Mouse (Mus musculus) heart, embryonic 11.5 days (tissue): ENCODE data around the gene Vmn1r209. TPM values are rescaled to one million over a fixed set of nuclear protein-coding genes. Genes with fewer than 3 reads are reported as not detected.
"Not testable (repeated sequence)": the region's sequence is repeated elsewhere in the genome, so short reads cannot be mapped to it uniquely, and the experiment has no call there.

ENCODE experiments used
- ATAC-seq: fragments of 200-750 bp; cut with Nextera tagmentation; replicated peaks from 2 replicates; pipeline ENCODE4 v1.8.0; 2017; ENCODE audit warnings: moderate library complexity; ENCODE audit not compliant: insufficient number of reproducible peaks, low FRiP score, low TSS enrichment
- H3K27ac ChIP-seq: fragments of 300-500 bp; sonication (generic); 2 replicates; pipeline ENCODE4 v1.5.1; 2014; ENCODE audit warnings: mild to moderate bottlenecking, low read depth, low read length
- H3K27me3 ChIP-seq: fragments of 300-500 bp; sonication (generic); 2 replicates; pipeline ENCODE4 v1.6.1; 2014; ENCODE audit warnings: mild to moderate bottlenecking, low read length, mixed read lengths; ENCODE audit not compliant: control insufficient read depth, insufficient read depth
- H3K36me3 ChIP-seq: fragments of 300-500 bp; sonication (generic); 2 replicates; pipeline ENCODE4 v1.6.1; 2014; ENCODE audit warnings: mild to moderate bottlenecking, low read length, moderate library complexity, mixed read lengths; ENCODE audit not compliant: control insufficient read depth, insufficient read depth
- H3K4me1 ChIP-seq: fragments of 300-500 bp; sonication (generic); 2 replicates; pipeline ENCODE4 v1.6.1; 2014; ENCODE audit warnings: low read length; ENCODE audit not compliant: control insufficient read depth, insufficient read depth
- H3K4me2 ChIP-seq: fragments of 300-500 bp; sonication (generic); 2 replicates; pipeline ENCODE4 v1.6.1; 2014; ENCODE audit warnings: mild to moderate bottlenecking, moderate library complexity
- H3K4me3 ChIP-seq: fragments of 300-500 bp; sonication (generic); 2 replicates; pipeline ENCODE4 v1.5.1; 2014; ENCODE audit warnings: low read depth, low read length
- H3K9ac ChIP-seq: fragments of 300-500 bp; sonication (generic); 2 replicates; pipeline ENCODE4 v1.6.1; 2014; ENCODE audit warnings: mild to moderate bottlenecking, low read depth, low read length, moderate library complexity
- H3K9me3 ChIP-seq: fragments of 300-500 bp; sonication (generic); replicated peaks from 2 replicates; pipeline ENCODE4 v1.6.1; 2016; ENCODE audit warnings: low read length; ENCODE audit not compliant: control insufficient read depth
- WGBS: fragments of 180-500 bp; shearing (Covaris S2); extraction: QIAGEN DNeasy Blood & Tissue Kit; methylation state at CpG from one replicate; pipeline ENCODE4 v1.1.7; 2014; ENCODE audit not compliant: insufficient replicate concordance; 5-methylcytosine and 5-hydroxymethylcytosine counted together
- polyA plus RNA-seq: library from polyadenylated mRNA; unstranded; fragments of >200 nt; fragmentation: Nextera tagmentation; extraction: Ambion mirVana; gene quantifications from 2 replicates; pipeline ENCODE4 v1.2.1, GENCODE M21; 2014

The Vmn1r209 gene
- polyA plus RNA-seq, 1 experiment from 2014 or later = not detected

DNA sequence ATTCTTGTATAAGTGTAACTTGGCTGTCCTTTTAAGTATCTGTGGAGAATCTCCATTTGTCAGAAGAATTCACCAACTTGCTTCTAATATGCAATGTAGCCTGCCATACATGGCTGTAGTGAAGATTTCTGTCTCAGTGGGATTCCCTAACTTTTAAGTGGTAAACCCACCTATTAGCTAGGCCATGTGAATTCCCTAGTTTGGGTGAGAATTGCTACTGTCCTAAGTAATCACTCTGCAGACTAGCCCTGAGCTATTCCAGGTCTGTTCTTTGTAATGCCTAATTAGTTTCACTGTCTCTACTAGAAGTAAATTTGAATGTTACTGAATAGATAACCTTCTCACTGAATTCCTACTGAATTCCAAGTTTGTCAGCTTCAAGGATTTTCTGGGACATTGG lies 25.3 kb downstream of the Vmn1r209 start:
- H3K9me3 ChIP-seq, ATAC-seq, H3K4me1 ChIP-seq, H3K27me3 ChIP-seq, H3K9ac ChIP-seq, H3K4me2 ChIP-seq, H3K27ac ChIP-seq, H3K4me3 ChIP-seq, H3K36me3 ChIP-seq: not testable (repeated sequence)

DNA sequence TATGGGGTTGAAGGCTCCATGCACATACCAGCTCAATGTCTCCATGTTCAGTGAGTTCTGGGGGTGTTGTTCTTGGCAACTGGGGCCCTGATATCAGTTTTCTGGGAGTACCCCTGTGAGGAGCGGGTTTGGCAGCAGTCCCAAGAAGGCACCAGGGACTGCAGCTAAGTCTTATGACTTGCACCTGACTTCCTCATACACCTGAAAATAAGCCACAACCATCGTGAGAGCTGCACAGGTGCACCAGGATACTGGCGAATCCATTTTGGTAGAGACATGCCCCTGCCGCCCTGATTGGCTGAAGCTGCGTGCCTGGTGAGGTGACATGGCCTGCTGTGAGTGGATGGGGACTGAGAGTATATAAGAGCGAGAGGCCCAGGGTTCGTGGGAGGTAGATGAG lies 32.2 kb downstream of the Vmn1r209 start, which contains the start of gene Vmn1r208:
Gene Vmn1r208 (minus strand): TSS at position 101 of the 400 bp plus-strand sequence.
- not testable (repeated sequence) for H3K9me3 ChIP-seq, ATAC-seq, H3K4me1 ChIP-seq, H3K4me3 ChIP-seq, H3K27me3 ChIP-seq, H3K36me3 ChIP-seq, H3K4me2 ChIP-seq, H3K27ac ChIP-seq, H3K9ac ChIP-seq
- WGBS = no CpG with 5 or more reads among the region's 7 CpGs

DNA sequence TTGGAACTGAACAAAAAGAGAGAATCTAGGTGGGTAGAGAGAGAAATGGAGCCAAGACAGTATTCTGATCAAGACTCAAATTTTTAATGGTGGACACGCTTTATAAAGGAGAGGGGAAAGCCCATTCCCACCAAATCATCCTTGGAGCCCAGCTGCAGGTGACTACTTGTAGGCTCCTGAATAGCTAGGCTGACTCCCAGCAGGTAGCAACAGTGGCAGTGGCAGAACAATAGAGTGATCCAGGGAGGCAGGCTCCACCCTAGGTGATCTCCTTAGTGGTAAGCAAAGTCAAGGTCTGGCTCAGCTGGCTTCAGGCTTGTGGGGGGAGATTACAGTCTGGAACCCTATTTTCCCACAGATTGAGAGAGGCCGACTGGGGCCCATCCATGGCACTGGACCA lies 37.9 kb downstream of the Vmn1r209 start:
- not testable (repeated sequence) for H3K4me1 ChIP-seq, H3K27me3 ChIP-seq, H3K4me2 ChIP-seq, H3K36me3 ChIP-seq, H3K4me3 ChIP-seq, H3K27ac ChIP-seq, H3K9me3 ChIP-seq, H3K9ac ChIP-seq, ATAC-seq
- WGBS = 78% methylated on average over 1 of the region's 2 CpGs

Other genes starting within 250 kb of the Vmn1r209 start
- not detected in 2 replicates for gene Vmn1r205, start 216.7 kb downstream of the Vmn1r209 start, polyA plus RNA-seq
- gene Vmn1r206, start 185.4 kb downstream of the Vmn1r209 start, polyA plus RNA-seq = not detected in 2 replicates
- gene Vmn1r207-ps, start 80.1 kb downstream of the Vmn1r209 start, polyA plus RNA-seq = not detected in 2 replicates
- gene Vmn1r208, start 32.3 kb downstream of the Vmn1r209 start, polyA plus RNA-seq = not detected in 2 replicates
- gene Vmn1r210, start 21.7 kb upstream of the Vmn1r209 start, polyA plus RNA-seq = not detected in 2 replicates
- not detected in 2 replicates for gene Vmn1r211, start 47.9 kb upstream of the Vmn1r209 start, polyA plus RNA-seq
- not detected in 2 replicates for gene Vmn1r212, start 74.5 kb upstream of the Vmn1r209 start, polyA plus RNA-seq
- gene Vmn1r213, start 198.0 kb upstream of the Vmn1r209 start, polyA plus RNA-seq = not detected in 2 replicates
- not detected in 2 replicates for gene Vmn1r214, start 220.7 kb upstream of the Vmn1r209 start, polyA plus RNA-seq